Mouse (Mus musculus): ENCODE results near the gene Dynlt1c. TPM values are rescaled to one million over a fixed set of nuclear protein-coding genes. Genes with fewer than 3 reads are reported as not detected.

Gene Dynlt1c
- polyA plus RNA-seq, 1 experiment from 2014 or later, result 33.1 TPM

Other genes with a start within 250 kb of the Dynlt1c start
- 546 and 548 TPM in 2 replicates for gene Dynlt1b, start 171.6 kb upstream of the Dynlt1c start, polyA plus RNA-seq (2015; fragmentation: Nextera tagmentation; extraction: Ambion mirVana)
- gene Dynlt1f, start 54.2 kb downstream of the Dynlt1c start, polyA plus RNA-seq (2015; fragmentation: Nextera tagmentation; extraction: Ambion mirVana), result 239 and 250 TPM in 2 replicates
- gene Sytl3, start 57.4 kb downstream of the Dynlt1c start, polyA plus RNA-seq (2015; fragmentation: Nextera tagmentation; extraction: Ambion mirVana), result 3.9 and 4.5 TPM in 2 replicates
- gene Ezr, start 181.1 kb downstream of the Dynlt1c start, polyA plus RNA-seq (2015; fragmentation: Nextera tagmentation; extraction: Ambion mirVana), result 281 and 319 TPM in 2 replicates